Mouse (Mus musculus): ENCODE measurements around the gene Igfbp7. TPM values are rescaled to one million over a fixed set of nuclear protein-coding genes. Genes with fewer than 3 reads are reported as not detected.
"Not testable (repeated sequence)": the region's sequence is repeated elsewhere in the genome, so short reads cannot be mapped to it uniquely, and the experiment has no call there.

Gene Igfbp7
- polyA plus RNA-seq, 1 experiment from 2014 or later = 57.9 TPM

GRCm38 (mm10) chr5:77419537-77419936 is 11.7 kb upstream of the Igfbp7 start:
- H3K27ac ChIP-seq (ENCODE audit: low read length); H3K4me2 ChIP-seq (ENCODE audit: low read length); H3K9ac ChIP-seq (ENCODE audit: low read depth, low read length); H3K4me1 ChIP-seq (ENCODE audit: control insufficient read depth, insufficient read depth, low read length); H3K36me3 ChIP-seq (ENCODE audit: control insufficient read depth, insufficient read depth, low read length); H3K4me3 ChIP-seq (ENCODE audit: low read depth, low read length); H3K9me3 ChIP-seq (replicated peaks; ENCODE audit: control insufficient read depth, low read length, poor library complexity, severe bottlenecking); ATAC-seq; H3K27me3 ChIP-seq (ENCODE audit: control insufficient read depth, insufficient read depth, low read depth, low read length): not testable (repeated sequence)
- 74% methylated on average over 4 of the region's 4 CpGs for WGBS

GRCm38 (mm10) chr5:77416058-77416457 is 8.2 kb upstream of the Igfbp7 start:
- Histone ChIP-seq H3K27me3 (ENCODE audit: control insufficient read depth, insufficient read depth, low read depth, low read length) (no peaks in the 10 kb centered on the region), H3K27ac (ENCODE audit: low read length) (no peak overlapping the region), H3K4me3 (ENCODE audit: low read depth, low read length) (no peak overlapping the region), H3K4me1 (ENCODE audit: control insufficient read depth, insufficient read depth, low read length) (no peaks in the 10 kb centered on the region), H3K9me3 (replicated peaks; ENCODE audit: control insufficient read depth, low read length, poor library complexity, severe bottlenecking) (no peaks in the 10 kb centered on the region), H3K4me2 (ENCODE audit: low read length) (no peak overlapping the region), H3K9ac (ENCODE audit: low read depth, low read length) (no peak overlapping the region), H3K36me3 (ENCODE audit: control insufficient read depth, insufficient read depth, low read length) (no peaks in the 10 kb centered on the region)
- no peak for ATAC-seq
- 91% methylated on average over 6 of the region's 6 CpGs for WGBS

- Histone ChIP-seq H3K4me3 (ENCODE audit: low read depth, low read length) (no peak overlapping the region), H3K27me3 (ENCODE audit: control insufficient read depth, insufficient read depth, low read depth, low read length) (peaks cover 7% of the 10 kb centered on the region), H3K9me3 (replicated peaks; ENCODE audit: control insufficient read depth, low read length, poor library complexity, severe bottlenecking) (no peaks in the 10 kb centered on the region), H3K36me3 (ENCODE audit: control insufficient read depth, insufficient read depth, low read length) (no peaks in the 10 kb centered on the region), H3K4me1 (ENCODE audit: control insufficient read depth, insufficient read depth, low read length) (no peaks in the 10 kb centered on the region; the same call in 1 of the 2 replicates), H3K9ac (ENCODE audit: low read depth, low read length) (no peak overlapping the region), H3K27ac (ENCODE audit: low read length) (no peak overlapping the region), H3K4me2 (ENCODE audit: low read length) (no peak overlapping the region)
- 97% methylated on average over 6 of the region's 6 CpGs for WGBS
- no peak for ATAC-seq
Observed at GRCm38 (mm10) chr5:77408530-77408929, 689 bp upstream of the Igfbp7 start.

GRCm38 (mm10) chr5:77406371-77406871 is 1.4 kb downstream of the Igfbp7 start:
- H3K9me3 ChIP-seq (replicated peaks; ENCODE audit: control insufficient read depth, low read length, poor library complexity, severe bottlenecking) = no peaks in the 10 kb centered on the region
- H3K27ac ChIP-seq (ENCODE audit: low read length) = no peak overlapping the region
- WGBS = 58% methylated on average over 5 of the region's 5 CpGs
- peaks cover 7% of the 10 kb centered on the region for H3K27me3 ChIP-seq (ENCODE audit: control insufficient read depth, insufficient read depth, low read depth, low read length)
- no peak overlapping the region for H3K4me2 ChIP-seq (ENCODE audit: low read length)
- no peak overlapping the region for H3K4me3 ChIP-seq (ENCODE audit: low read depth, low read length)
- H3K36me3 ChIP-seq (ENCODE audit: control insufficient read depth, insufficient read depth, low read length) = no peaks in the 10 kb centered on the region
- no peak overlapping the region for H3K9ac ChIP-seq (ENCODE audit: low read depth, low read length)
- no peaks in the 10 kb centered on the region; the same call in 1 of the 2 replicates for H3K4me1 ChIP-seq (ENCODE audit: control insufficient read depth, insufficient read depth, low read length)
- no peak for ATAC-seq

GRCm38 (mm10) chr5:77405455-77406057 is 2.3 kb downstream of the Igfbp7 start:
- Histone ChIP-seq H3K4me1 (ENCODE audit: control insufficient read depth, insufficient read depth, low read length) (no peaks in the 10 kb centered on the region; the same call in 1 of the 2 replicates), H3K27me3 (ENCODE audit: control insufficient read depth, insufficient read depth, low read depth, low read length) (peaks cover 7% of the 10 kb centered on the region), H3K27ac (ENCODE audit: low read length) (no peak overlapping the region), H3K36me3 (ENCODE audit: control insufficient read depth, insufficient read depth, low read length) (no peaks in the 10 kb centered on the region), H3K4me3 (ENCODE audit: low read depth, low read length) (no peak overlapping the region), H3K9ac (ENCODE audit: low read depth, low read length) (no peak overlapping the region), H3K9me3 (replicated peaks; ENCODE audit: control insufficient read depth, low read length, poor library complexity, severe bottlenecking) (no peaks in the 10 kb centered on the region), H3K4me2 (ENCODE audit: low read length) (no peak overlapping the region)
- 65% methylated on average over 5 of the region's 5 CpGs for WGBS
- no peak for ATAC-seq

- no peak for ATAC-seq
- Histone ChIP-seq H3K9ac (ENCODE audit: low read depth, low read length) (no peak overlapping the region), H3K36me3 (ENCODE audit: control insufficient read depth, insufficient read depth, low read length) (no peaks in the 10 kb centered on the region), H3K4me2 (ENCODE audit: low read length) (no peak overlapping the region), H3K27me3 (ENCODE audit: control insufficient read depth, insufficient read depth, low read depth, low read length) (peaks cover 7% of the 10 kb centered on the region), H3K4me1 (ENCODE audit: control insufficient read depth, insufficient read depth, low read length) (no peaks in the 10 kb centered on the region; the same call in 1 of the 2 replicates), H3K4me3 (ENCODE audit: low read depth, low read length) (no peak overlapping the region), H3K9me3 (replicated peaks; ENCODE audit: control insufficient read depth, low read length, poor library complexity, severe bottlenecking) (no peaks in the 10 kb centered on the region), H3K27ac (ENCODE audit: low read length) (no peak overlapping the region)
- 66% methylated on average over 9 of the region's 10 CpGs for WGBS
Observed at GRCm38 (mm10) chr5:77404941-77405340, 2.9 kb downstream of the Igfbp7 start.

- H3K4me1 ChIP-seq (ENCODE audit: control insufficient read depth, insufficient read depth, low read length) = no peaks in the 10 kb centered on the region
- no peaks in the 10 kb centered on the region for H3K9me3 ChIP-seq (replicated peaks; ENCODE audit: control insufficient read depth, low read length, poor library complexity, severe bottlenecking)
- no peak overlapping the region for H3K4me3 ChIP-seq (ENCODE audit: low read depth, low read length)
- 90% methylated on average over 5 of the region's 5 CpGs for WGBS
- peaks cover 3% of the 10 kb centered on the region; the same call in 1 of the 2 replicates for H3K27me3 ChIP-seq (ENCODE audit: control insufficient read depth, insufficient read depth, low read depth, low read length)
- no peak overlapping the region for H3K4me2 ChIP-seq (ENCODE audit: low read length)
- no peaks in the 10 kb centered on the region for H3K36me3 ChIP-seq (ENCODE audit: control insufficient read depth, insufficient read depth, low read length)
- no peak overlapping the region for H3K27ac ChIP-seq (ENCODE audit: low read length)
- H3K9ac ChIP-seq (ENCODE audit: low read depth, low read length) = no peak overlapping the region
- ATAC-seq = no peak
Observed at GRCm38 (mm10) chr5:77402901-77403300, 4.9 kb downstream of the Igfbp7 start.

GRCm38 (mm10) chr5:77402137-77402536 is 5.7 kb downstream of the Igfbp7 start:
- Histone ChIP-seq H3K36me3 (ENCODE audit: control insufficient read depth, insufficient read depth, low read length) (no peaks in the 10 kb centered on the region), H3K27ac (ENCODE audit: low read length) (no peak overlapping the region), H3K4me2 (ENCODE audit: low read length) (no peak overlapping the region), H3K27me3 (ENCODE audit: control insufficient read depth, insufficient read depth, low read depth, low read length) (peaks cover 3% of the 10 kb centered on the region; the same call in 1 of the 2 replicates), H3K9ac (ENCODE audit: low read depth, low read length) (no peak overlapping the region), H3K4me3 (ENCODE audit: low read depth, low read length) (no peak overlapping the region), H3K4me1 (ENCODE audit: control insufficient read depth, insufficient read depth, low read length) (no peaks in the 10 kb centered on the region), H3K9me3 (replicated peaks; ENCODE audit: control insufficient read depth, low read length, poor library complexity, severe bottlenecking) (no peaks in the 10 kb centered on the region)
- no peak for ATAC-seq
- 54% methylated on average over 5 of the region's 5 CpGs for WGBS

GRCm38 (mm10) chr5:77400823-77401222 is 7.0 kb downstream of the Igfbp7 start:
- Histone ChIP-seq H3K27ac (ENCODE audit: low read length) (no peak overlapping the region), H3K9me3 (replicated peaks; ENCODE audit: control insufficient read depth, low read length, poor library complexity, severe bottlenecking) (no peaks in the 10 kb centered on the region), H3K9ac (ENCODE audit: low read depth, low read length) (no peak overlapping the region), H3K36me3 (ENCODE audit: control insufficient read depth, insufficient read depth, low read length) (no peaks in the 10 kb centered on the region), H3K4me3 (ENCODE audit: low read depth, low read length) (no peak overlapping the region), H3K27me3 (ENCODE audit: control insufficient read depth, insufficient read depth, low read depth, low read length) (no peaks in the 10 kb centered on the region), H3K4me2 (ENCODE audit: low read length) (no peak overlapping the region), H3K4me1 (ENCODE audit: control insufficient read depth, insufficient read depth, low read length) (no peaks in the 10 kb centered on the region)
- no peak for ATAC-seq
- WGBS = 81% methylated on average over 6 of the region's 6 CpGs

All from midbrain, embryonic 16.5 days (tissue).